Comparison of ENCODE assay signal across 9 mouse cellular contexts in the genomic region with DNA sequence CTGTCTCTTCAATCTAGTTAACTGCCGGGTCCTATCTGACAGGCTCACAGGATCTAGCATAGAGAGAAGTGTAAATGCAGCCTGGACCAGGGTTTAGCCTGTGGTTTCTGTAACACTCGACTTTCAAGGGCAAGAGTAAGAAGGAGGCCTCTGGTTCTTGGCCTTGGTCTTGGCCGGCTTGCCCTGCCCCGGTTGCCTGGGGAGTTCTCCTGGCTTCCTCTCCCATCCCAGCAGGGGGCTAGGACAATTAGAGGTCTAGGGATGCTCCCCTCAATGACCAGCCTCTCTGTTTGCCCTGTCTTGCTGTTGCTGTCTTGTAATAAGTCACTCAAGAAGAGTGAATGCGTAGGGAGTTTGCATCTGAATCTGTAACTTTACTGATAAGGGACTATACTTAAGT. TPM values are rescaled to one million over a fixed set of nuclear protein-coding genes. Genes with fewer than 3 reads are reported as not detected.
DNase-seq lines count a peak whose midpoint lies in the region; ATAC-seq and TF ChIP-seq lines count a peak whose summit lies in the region.
"Had no signal": no experiment of that assay in that cellular context is flagged by ENCODE, and none has a peak within 500 bp of the region (broad histone marks: within the 10 kb centered on the region; RNA-seq: fewer than 3 reads in every experiment).

No protein-coding gene starts in this region.

- H3K36me3 ChIP-seq in heart, embryonic 13.5 days, result peaks cover 35% of the 10 kb centered on the region
- peaks cover 42% of the 10 kb centered on the region for H3K36me3 ChIP-seq in limb, embryonic 13.5 days

- peak overlapping the region; percentile 92 for H3K9ac ChIP-seq in heart, embryonic 13.5 days
- H3K9ac ChIP-seq in limb, embryonic 13.5 days, result peak overlapping the region; percentile 84

- H3K27ac ChIP-seq in heart, embryonic 13.5 days (replicated peaks), result no peak overlapping the region
- no peak overlapping the region for H3K27ac ChIP-seq in embryonic fibroblast, embryonic 13.5 days (ENCODE audit: insufficient read depth, low read length)
- no peak overlapping the region for H3K27ac ChIP-seq in limb, embryonic 13.5 days

- TF ChIP-seq CTCF in embryonic fibroblast, embryonic 13.5 days (IDR thresholded peaks at IDR 0.05; ENCODE audit: borderline replicate concordance, insufficient read depth, low read length), result no peak

- no peak for ATAC-seq in heart, embryonic 13.5 days (ENCODE audit: extremely low read depth, insufficient number of reproducible peaks, low FRiP score, low TSS enrichment)
- ATAC-seq in limb, embryonic 13.5 days (ENCODE audit: low FRiP score, low read depth), result no peak
- no peak for ATAC-seq in frontal cortex, adult (ENCODE audit: low TSS enrichment)
- no peak for ATAC-seq in CD4-positive, CD25-positive, alpha-beta regulatory T cell, adult 4 months

- H3K27me3 ChIP-seq in heart, embryonic 13.5 days (replicated peaks), result no peaks in the 10 kb centered on the region
- H3K27me3 ChIP-seq in limb, embryonic 13.5 days, result no peaks in the 10 kb centered on the region
- H3K27me3 ChIP-seq: Patski had no signal

- 38% methylated on average over 5 of the region's 5 CpGs for WGBS in heart, embryonic 13.5 days
- WGBS in limb, embryonic 13.5 days, result 39% methylated on average over 5 of the region's 5 CpGs

- H3K4me1 ChIP-seq in heart, embryonic 13.5 days, result peaks cover 39% of the 10 kb centered on the region
- peaks cover 3% of the 10 kb centered on the region; the same call in 1 of the 2 replicates for H3K4me1 ChIP-seq in embryonic fibroblast, embryonic 13.5 days (ENCODE audit: control insufficient read depth, insufficient read depth, low read length)
- peaks cover 54% of the 10 kb centered on the region for H3K4me1 ChIP-seq in limb, embryonic 13.5 days

- no peaks in the 10 kb centered on the region for H3K9me3 ChIP-seq in heart, embryonic 13.5 days
- no peaks in the 10 kb centered on the region for H3K9me3 ChIP-seq in limb, embryonic 13.5 days

- TF ChIP-seq POLR2A in embryonic fibroblast, embryonic 13.5 days (IDR thresholded peaks at IDR 0.05; ENCODE audit: low read depth, low read length), result no peak

- DNase-seq in heart, adult 11 months, result no peak
- DNase-seq in 416B (ENCODE audit: low read depth), result peak; percentile 29
- DNase-seq in gastrocnemius, postnatal 4 days (ENCODE audit: low spot score in 2 of 2), result no peak

- peak overlapping the region; percentile 85 for H3K4me3 ChIP-seq in heart, embryonic 13.5 days
- H3K4me3 ChIP-seq in embryonic fibroblast, embryonic 13.5 days (ENCODE audit: insufficient read depth, low read length), result peak overlapping the region; percentile 81
- H3K4me3 ChIP-seq in limb, embryonic 13.5 days, result peak overlapping the region; percentile 76

- peak overlapping the region; percentile 81 for H3K4me2 ChIP-seq in heart, embryonic 13.5 days
- peak overlapping the region; percentile 80 for H3K4me2 ChIP-seq in limb, embryonic 13.5 days (replicated peaks)

RNA-seq across cellular contexts. Expression of a gene that starts 2.0 kb away (rescaled TPM):
- polyA plus RNA-seq in heart, embryonic 13.5 days (2015; fragmentation: Nextera tagmentation; extraction: Ambion mirVana), result 9.3 and 10.1 TPM in 2 replicates
- 21.1 and 22.7 TPM in 2 replicates for polyA plus RNA-seq in embryonic fibroblast, embryonic 13.5 days (2011; ENCODE audit: insufficient read length, low read depth, missing spikeins)
- polyA plus RNA-seq in limb, embryonic 13.5 days (2015; fragmentation: Nextera tagmentation; extraction: Ambion mirVana), result 15.2 and 17.0 TPM in 2 replicates
- 10 to 100 TPM; 16.0 to 21.5 TPM for polyA plus RNA-seq in CD4-positive, CD25-positive, alpha-beta regulatory T cell, adult 4 months (2017; shearing (Covaris generic))
- 10 to 100 TPM; 78.7 to 86.6 TPM for total RNA-seq in gastrocnemius, postnatal 4 days (2021)

RNA-seq across cellular contexts. Expression of a gene that starts 32.1 kb away (rescaled TPM):
- 1.4 and 1.9 TPM in 2 replicates for polyA plus RNA-seq in heart, embryonic 13.5 days (2015; fragmentation: Nextera tagmentation; extraction: Ambion mirVana)
- 0.54 and 0.57 TPM in 2 replicates for polyA plus RNA-seq in embryonic fibroblast, embryonic 13.5 days (2011; ENCODE audit: insufficient read length, low read depth, missing spikeins)
- polyA plus RNA-seq in limb, embryonic 13.5 days (2015; fragmentation: Nextera tagmentation; extraction: Ambion mirVana), result 0.50 and 0.84 TPM in 2 replicates
- under 1 TPM in 1 of 2 experiments, not detected in 1; 0.05 TPM for polyA plus RNA-seq in CD4-positive, CD25-positive, alpha-beta regulatory T cell, adult 4 months (2017; shearing (Covaris generic))
- total RNA-seq in gastrocnemius, postnatal 4 days (2021), result 1 to 10 TPM; 1.1 TPM
- polyA plus RNA-seq: Patski had no signal

RNA-seq across cellular contexts. Expression of a gene that starts 37.7 kb away (rescaled TPM):
- polyA plus RNA-seq in heart, embryonic 13.5 days (2015; fragmentation: Nextera tagmentation; extraction: Ambion mirVana), result 13.8 and 16.1 TPM in 2 replicates
- 16.6 and 23.8 TPM in 2 replicates for polyA plus RNA-seq in embryonic fibroblast, embryonic 13.5 days (2011; ENCODE audit: insufficient read length, low read depth, missing spikeins)
- 20.9 and 21.9 TPM in 2 replicates for polyA plus RNA-seq in limb, embryonic 13.5 days (2015; fragmentation: Nextera tagmentation; extraction: Ambion mirVana)
- polyA plus RNA-seq in CD4-positive, CD25-positive, alpha-beta regulatory T cell, adult 4 months (2017; shearing (Covaris generic)), result 10 to 100 TPM; 35.6 to 36.8 TPM
- 10 to 100 TPM; 12.5 to 12.7 TPM for total RNA-seq in gastrocnemius, postnatal 4 days (2021)
